Mouse (Mus musculus) E14TG2a.4 (cell line): ENCODE data around the gene Gorasp1.

ENCODE experiments used
- CTCF ChIP-seq: conservative IDR thresholded peaks from 2 replicates; pipeline ENCODE4 v1.5.1; 2014; ENCODE audit warnings: low read length
- POU5F1 ChIP-seq: IDR thresholded peaks from 2 replicates; pipeline ENCODE4 v1.6.1; 2014; ENCODE audit warnings: low read length, borderline replicate concordance

DNA sequence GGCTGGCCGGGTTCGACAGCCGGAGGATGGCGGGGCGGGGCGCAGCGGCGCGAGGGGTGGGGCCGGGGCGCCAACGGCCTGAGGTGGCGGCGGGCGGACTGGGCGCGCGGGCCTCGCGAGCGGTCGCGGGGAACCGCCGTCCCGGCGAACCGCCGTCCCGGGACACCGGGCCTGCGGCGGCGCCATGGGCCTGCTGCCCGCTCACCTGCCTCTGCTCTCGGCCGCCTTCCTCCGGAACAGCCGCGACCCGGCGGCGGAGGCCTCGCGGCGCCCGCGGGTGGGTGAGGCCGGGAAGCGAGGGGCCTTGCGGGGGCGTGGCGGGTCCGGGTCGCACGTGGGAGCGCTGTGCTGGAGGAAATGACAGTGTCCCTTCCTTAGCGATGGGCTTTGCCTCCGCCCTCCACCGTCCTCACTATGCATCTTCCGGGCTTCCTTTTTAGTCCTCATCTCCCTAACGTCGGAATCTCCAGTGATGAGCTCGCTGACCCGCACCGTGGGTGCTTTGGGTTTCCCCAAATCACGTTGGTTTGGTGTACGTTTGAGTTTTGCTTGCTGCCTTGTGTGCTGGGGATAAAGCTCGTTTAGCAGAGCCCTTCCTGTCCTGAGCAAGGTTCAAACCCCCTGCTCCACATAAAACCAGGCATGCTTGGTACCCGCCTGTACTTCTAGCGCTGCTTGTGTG lies 42.2 kb downstream of the Gorasp1 start:
- TF ChIP-seq CTCF (no peak), POU5F1 (no peak)
